Mouse (Mus musculus): ENCODE results near the gene Retreg1. TPM values are rescaled to one million over a fixed set of nuclear protein-coding genes. Genes with fewer than 3 reads are reported as not detected.
A peak's percentile ranks its signal among the peaks of the same experiment; 100 is the strongest.

Retreg1 gene
- polyA plus RNA-seq, 1 experiment = 32.8 TPM

GRCm38 (mm10) chr15:25797179-25797578, 45.8 kb upstream of the Retreg1 start:
- no peak for TF ChIP-seq SRF (IDR thresholded peaks at IDR 0.05; ENCODE audit: control insufficient read depth, insufficient read length, low read depth)
- TF ChIP-seq CEBPB (IDR thresholded peaks at IDR 0.05; ENCODE audit: insufficient read depth, poor library complexity, severe bottlenecking) = no peak
- TF ChIP-seq MYOG (IDR thresholded peaks at IDR 0.05; ENCODE audit: control insufficient read depth in 1 of 3, insufficient read depth in 1 of 3, insufficient read length in 2 of 3, low read depth in 2 of 3) = no peak
- no peak for TF ChIP-seq POLR2A (IDR thresholded peaks at IDR 0.05; ENCODE audit: insufficient read length, low read depth)
- TF ChIP-seq MAX (IDR thresholded peaks at IDR 0.05; ENCODE audit: low read depth) = no peak
- no peak for TF ChIP-seq TCF3 (IDR thresholded peaks at IDR 0.05; ENCODE audit: insufficient read length, low read depth)
- TF ChIP-seq REST (IDR thresholded peaks at IDR 0.05; ENCODE audit: insufficient read depth, insufficient read length) = no peak
- no peak for TF ChIP-seq POLR2AphosphoS2 (IDR thresholded peaks at IDR 0.05; ENCODE audit: insufficient read length, low read depth)
- no peak for TF ChIP-seq MYOD1 (IDR thresholded peaks at IDR 0.05; ENCODE audit: control insufficient read depth in 1 of 3, insufficient read length in 2 of 3, low read depth in 2 of 3)
- TF ChIP-seq USF1 (IDR thresholded peaks at IDR 0.05; ENCODE audit: low read depth) = no peak
- Histone ChIP-seq H3K36me3 (ENCODE audit: control insufficient read depth, insufficient read depth) (peaks cover 87% of the 10 kb centered on the region), H3K79me2 (ENCODE audit: control insufficient read depth, insufficient read depth) (no peaks in the 10 kb centered on the region), H3K27me3 (ENCODE audit: control insufficient read depth, insufficient read depth, insufficient read length) (no peaks in the 10 kb centered on the region), H3K4me3 (no peak overlapping the region), H3K4me2 (ENCODE audit: low read depth) (no peak overlapping the region), H3ac (ENCODE audit: control insufficient read depth, insufficient read length) (no peak overlapping the region)

- H3ac ChIP-seq (ENCODE audit: control insufficient read depth, insufficient read length) = no peak overlapping the region
- no peaks in the 10 kb centered on the region for H3K79me2 ChIP-seq (ENCODE audit: control insufficient read depth, insufficient read depth)
- TF ChIP-seq MYOD1 (IDR thresholded peaks at IDR 0.05; ENCODE audit: control insufficient read depth in 1 of 3, insufficient read length in 2 of 3, low read depth in 2 of 3) (peak; percentile 54 to 95 (median 92)), USF1 (IDR thresholded peaks at IDR 0.05; ENCODE audit: low read depth) (no peak), MYOG (IDR thresholded peaks at IDR 0.05; ENCODE audit: control insufficient read depth in 1 of 3, insufficient read depth in 1 of 3, insufficient read length in 2 of 3, low read depth in 2 of 3) (peak in 1 of 3 experiments; percentile 17), E2F4 (IDR thresholded peaks at IDR 0.05; ENCODE audit: insufficient read depth) (no peak), SRF (IDR thresholded peaks at IDR 0.05; ENCODE audit: control insufficient read depth, insufficient read length, low read depth) (no peak), TCF12 (IDR thresholded peaks at IDR 0.05; ENCODE audit: insufficient read depth, poor library complexity, severe bottlenecking) (no peak), POLR2A (IDR thresholded peaks at IDR 0.05; ENCODE audit: insufficient read length, low read depth) (no peak), REST (IDR thresholded peaks at IDR 0.05; ENCODE audit: insufficient read depth, insufficient read length) (no peak), CEBPB (IDR thresholded peaks at IDR 0.05; ENCODE audit: insufficient read depth, poor library complexity, severe bottlenecking) (no peak), POLR2AphosphoS2 (IDR thresholded peaks at IDR 0.05; ENCODE audit: insufficient read length, low read depth) (no peak)
- H3K4me3 ChIP-seq = no peak overlapping the region
- peaks cover 87% of the 10 kb centered on the region for H3K36me3 ChIP-seq (ENCODE audit: control insufficient read depth, insufficient read depth)
- no peak overlapping the region for H3K4me2 ChIP-seq (ENCODE audit: low read depth)
- H3K27me3 ChIP-seq (ENCODE audit: control insufficient read depth, insufficient read depth, insufficient read length) = no peaks in the 10 kb centered on the region
These were observed 45.1 kb upstream of the Retreg1 start for GRCm38 (mm10) chr15:25797888-25798287.

DNA sequence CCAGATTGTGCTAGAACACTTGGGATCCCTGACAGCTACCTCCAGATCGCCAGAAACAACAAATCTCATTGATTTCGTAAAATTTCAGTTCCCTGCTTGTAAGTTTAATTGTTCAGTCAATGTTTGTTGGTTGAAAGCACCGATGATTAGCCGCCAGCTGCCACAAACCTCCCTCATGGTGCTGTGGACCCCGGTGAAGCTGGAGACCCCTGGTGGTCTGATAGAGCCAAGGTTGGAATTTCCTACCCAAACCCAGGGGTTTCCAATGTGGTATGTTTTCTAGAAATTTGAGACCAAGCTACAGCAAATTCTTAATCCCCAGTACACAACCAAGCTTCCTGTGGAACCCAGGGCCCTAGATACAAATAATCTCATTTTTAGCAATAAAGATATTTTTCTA, 41.3 kb upstream of the Retreg1 start:
- TF ChIP-seq MYOD1 (IDR thresholded peaks at IDR 0.05; ENCODE audit: control insufficient read depth in 1 of 3, insufficient read length in 2 of 3, low read depth in 2 of 3) (no peak), TCF3 (IDR thresholded peaks at IDR 0.05; ENCODE audit: insufficient read length, low read depth) (no peak), POLR2A (IDR thresholded peaks at IDR 0.05; ENCODE audit: insufficient read length, low read depth) (no peak), E2F4 (IDR thresholded peaks at IDR 0.05; ENCODE audit: insufficient read depth) (no peak), SRF (IDR thresholded peaks at IDR 0.05; ENCODE audit: control insufficient read depth, insufficient read length, low read depth) (no peak), MAX (IDR thresholded peaks at IDR 0.05; ENCODE audit: low read depth) (no peak), CEBPB (IDR thresholded peaks at IDR 0.05; ENCODE audit: insufficient read depth, poor library complexity, severe bottlenecking) (no peak), MYOG (IDR thresholded peaks at IDR 0.05; ENCODE audit: control insufficient read depth in 1 of 3, insufficient read depth in 1 of 3, insufficient read length in 2 of 3, low read depth in 2 of 3) (no peak), POLR2AphosphoS2 (IDR thresholded peaks at IDR 0.05; ENCODE audit: insufficient read length, low read depth) (no peak), REST (IDR thresholded peaks at IDR 0.05; ENCODE audit: insufficient read depth, insufficient read length) (no peak), USF1 (IDR thresholded peaks at IDR 0.05; ENCODE audit: low read depth) (no peak), TCF12 (IDR thresholded peaks at IDR 0.05; ENCODE audit: insufficient read depth, poor library complexity, severe bottlenecking) (no peak)
- Histone ChIP-seq H3K4me2 (ENCODE audit: low read depth) (no peak overlapping the region), H3K4me3 (no peak overlapping the region), H3K36me3 (ENCODE audit: control insufficient read depth, insufficient read depth) (peaks cover 94% of the 10 kb centered on the region), H3ac (ENCODE audit: control insufficient read depth, insufficient read length) (no peak overlapping the region), H3K79me2 (ENCODE audit: control insufficient read depth, insufficient read depth) (no peaks in the 10 kb centered on the region), H3K27me3 (ENCODE audit: control insufficient read depth, insufficient read depth, insufficient read length) (no peaks in the 10 kb centered on the region)

- no peak overlapping the region for H3K4me2 ChIP-seq (ENCODE audit: low read depth)
- H3K4me3 ChIP-seq = no peak overlapping the region
- H3K27me3 ChIP-seq (ENCODE audit: control insufficient read depth, insufficient read depth, insufficient read length) = no peaks in the 10 kb centered on the region
- no peaks in the 10 kb centered on the region for H3K79me2 ChIP-seq (ENCODE audit: control insufficient read depth, insufficient read depth)
- no peak overlapping the region for H3ac ChIP-seq (ENCODE audit: control insufficient read depth, insufficient read length)
- H3K36me3 ChIP-seq (ENCODE audit: control insufficient read depth, insufficient read depth) = peaks cover 94% of the 10 kb centered on the region
- TF ChIP-seq E2F4 (IDR thresholded peaks at IDR 0.05; ENCODE audit: insufficient read depth) = no peak
- no peak for TF ChIP-seq MYOD1 (IDR thresholded peaks at IDR 0.05; ENCODE audit: control insufficient read depth in 1 of 3, insufficient read length in 2 of 3, low read depth in 2 of 3)
- no peak for TF ChIP-seq POLR2A (IDR thresholded peaks at IDR 0.05; ENCODE audit: insufficient read length, low read depth)
- TF ChIP-seq POLR2AphosphoS2 (IDR thresholded peaks at IDR 0.05; ENCODE audit: insufficient read length, low read depth) = no peak
- TF ChIP-seq MYOG (IDR thresholded peaks at IDR 0.05; ENCODE audit: control insufficient read depth in 1 of 3, insufficient read depth in 1 of 3, insufficient read length in 2 of 3, low read depth in 2 of 3) = no peak
- no peak for TF ChIP-seq REST (IDR thresholded peaks at IDR 0.05; ENCODE audit: insufficient read depth, insufficient read length)
- no peak for TF ChIP-seq SRF (IDR thresholded peaks at IDR 0.05; ENCODE audit: control insufficient read depth, insufficient read length, low read depth)
These were observed 40.8 kb upstream of the Retreg1 start for GRCm38 (mm10) chr15:25802194-25802593.

DNA sequence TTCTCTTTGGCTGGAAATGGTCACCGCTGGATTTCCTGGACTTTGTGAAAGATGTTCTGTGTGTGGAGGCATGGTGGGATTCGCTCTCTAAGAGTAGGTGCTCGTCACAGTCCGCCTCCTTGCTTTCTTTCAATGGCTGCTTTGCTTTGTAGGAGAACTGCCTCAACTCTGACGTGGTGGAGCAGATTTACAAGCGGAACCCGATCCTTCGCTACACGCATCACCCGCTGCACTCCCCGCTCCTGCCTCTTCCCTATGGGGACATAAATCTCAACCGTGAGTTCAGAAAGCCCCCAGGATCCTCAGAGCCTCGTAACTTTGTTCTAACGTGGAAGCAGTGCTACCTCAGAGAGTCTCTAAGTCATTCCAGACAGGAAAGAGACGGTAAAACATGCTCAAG, 39.9 kb upstream of the Retreg1 start:
- Histone ChIP-seq H3K4me3 (no peak overlapping the region), H3K27me3 (ENCODE audit: control insufficient read depth, insufficient read depth, insufficient read length) (no peaks in the 10 kb centered on the region), H3K4me2 (ENCODE audit: low read depth) (no peak overlapping the region), H3K36me3 (ENCODE audit: control insufficient read depth, insufficient read depth) (peaks cover 93% of the 10 kb centered on the region), H3K79me2 (ENCODE audit: control insufficient read depth, insufficient read depth) (no peaks in the 10 kb centered on the region), H3ac (ENCODE audit: control insufficient read depth, insufficient read length) (no peak overlapping the region)
- TF ChIP-seq MYOG (IDR thresholded peaks at IDR 0.05; ENCODE audit: control insufficient read depth in 1 of 3, insufficient read depth in 1 of 3, insufficient read length in 2 of 3, low read depth in 2 of 3) (no peak), TCF12 (IDR thresholded peaks at IDR 0.05; ENCODE audit: insufficient read depth, poor library complexity, severe bottlenecking) (no peak), POLR2AphosphoS2 (IDR thresholded peaks at IDR 0.05; ENCODE audit: insufficient read length, low read depth) (no peak), USF1 (IDR thresholded peaks at IDR 0.05; ENCODE audit: low read depth) (no peak), E2F4 (IDR thresholded peaks at IDR 0.05; ENCODE audit: insufficient read depth) (no peak), CEBPB (IDR thresholded peaks at IDR 0.05; ENCODE audit: insufficient read depth, poor library complexity, severe bottlenecking) (no peak), SRF (IDR thresholded peaks at IDR 0.05; ENCODE audit: control insufficient read depth, insufficient read length, low read depth) (no peak), MYOD1 (IDR thresholded peaks at IDR 0.05; ENCODE audit: control insufficient read depth in 1 of 3, insufficient read length in 2 of 3, low read depth in 2 of 3) (no peak), MAX (IDR thresholded peaks at IDR 0.05; ENCODE audit: low read depth) (no peak), TCF3 (IDR thresholded peaks at IDR 0.05; ENCODE audit: insufficient read length, low read depth) (no peak), POLR2A (IDR thresholded peaks at IDR 0.05; ENCODE audit: insufficient read length, low read depth) (no peak), REST (IDR thresholded peaks at IDR 0.05; ENCODE audit: insufficient read depth, insufficient read length) (no peak)

Measured in myocyte (in vitro differentiated cells).